Comparison of ENCODE assay signal across 11 mouse cellular contexts in the genomic region with DNA sequence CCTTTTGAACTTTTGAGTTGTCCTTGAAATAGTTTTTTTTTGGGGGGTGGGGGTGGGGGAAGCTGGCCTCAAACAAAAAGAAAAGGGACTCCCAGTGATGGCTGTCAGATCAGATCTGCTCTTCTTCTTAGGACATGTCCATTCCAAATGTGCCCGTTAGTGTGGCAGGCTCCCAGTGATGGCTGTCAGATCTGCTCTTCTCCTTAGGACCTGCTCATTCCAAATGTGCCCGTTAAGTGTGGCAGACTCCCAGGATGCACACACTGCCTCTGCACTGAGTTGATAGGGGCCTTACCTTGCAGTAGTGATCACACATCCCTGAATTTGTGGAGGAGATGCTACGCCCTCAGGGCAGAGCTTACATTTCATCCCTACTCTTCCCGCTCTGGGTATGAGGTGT.
"Had no signal": no experiment of that assay in that cellular context is flagged by ENCODE, and none has a peak within 500 bp of the region (broad histone marks: within the 10 kb centered on the region; RNA-seq: fewer than 3 reads in every experiment).

No protein-coding gene starts in this region.

- H3K4me2 ChIP-seq: heart, embryonic 13.5 days; heart, embryonic 15.5 days; hindbrain, embryonic 13.5 days; hindbrain, embryonic 15.5 days; kidney, embryonic 15.5 days; limb, embryonic 13.5 days; limb, embryonic 15.5 days; liver, embryonic 12.5 days had no signal

- H3K9ac ChIP-seq: heart, embryonic 13.5 days; heart, embryonic 15.5 days; hindbrain, embryonic 13.5 days; hindbrain, embryonic 15.5 days; kidney, embryonic 15.5 days; limb, embryonic 13.5 days; limb, embryonic 15.5 days; liver, embryonic 12.5 days had no signal

- H3K9me3 ChIP-seq: heart, embryonic 13.5 days; heart, embryonic 15.5 days; hindbrain, embryonic 13.5 days; hindbrain, embryonic 15.5 days; kidney, embryonic 15.5 days; limb, embryonic 13.5 days; limb, embryonic 15.5 days; liver, embryonic 12.5 days had no signal

- H3K27me3 ChIP-seq: heart, embryonic 13.5 days; heart, embryonic 15.5 days; hindbrain, embryonic 13.5 days; hindbrain, embryonic 15.5 days; kidney, embryonic 15.5 days; limb, embryonic 13.5 days; limb, embryonic 15.5 days; liver, embryonic 12.5 days had no signal

- H3K27ac ChIP-seq: heart, adult 2 months; heart, embryonic 13.5 days; heart, embryonic 15.5 days; hindbrain, embryonic 13.5 days; hindbrain, embryonic 15.5 days; hindbrain, postnatal 0 days; kidney, embryonic 15.5 days; kidney, postnatal 0 days; limb, embryonic 13.5 days; limb, embryonic 15.5 days; liver, embryonic 12.5 days had no signal

- ATAC-seq: hindbrain, postnatal 0 days; liver, embryonic 12.5 days had no signal

- H3K4me3 ChIP-seq: heart, adult 2 months; heart, embryonic 13.5 days; heart, embryonic 15.5 days; hindbrain, embryonic 13.5 days; hindbrain, embryonic 15.5 days; kidney, embryonic 15.5 days; limb, embryonic 13.5 days; limb, embryonic 15.5 days; liver, embryonic 12.5 days had no signal

- H3K36me3 ChIP-seq: heart, embryonic 13.5 days; heart, embryonic 15.5 days; hindbrain, embryonic 13.5 days; hindbrain, embryonic 15.5 days; kidney, embryonic 15.5 days; limb, embryonic 13.5 days; limb, embryonic 15.5 days; liver, embryonic 12.5 days had no signal

- H3K4me1 ChIP-seq: hindbrain, embryonic 13.5 days; hindbrain, embryonic 15.5 days; limb, embryonic 13.5 days; limb, embryonic 15.5 days; liver, embryonic 12.5 days had no signal
